ENCODE assay signal across 8 mouse cellular contexts in the genomic region with DNA sequence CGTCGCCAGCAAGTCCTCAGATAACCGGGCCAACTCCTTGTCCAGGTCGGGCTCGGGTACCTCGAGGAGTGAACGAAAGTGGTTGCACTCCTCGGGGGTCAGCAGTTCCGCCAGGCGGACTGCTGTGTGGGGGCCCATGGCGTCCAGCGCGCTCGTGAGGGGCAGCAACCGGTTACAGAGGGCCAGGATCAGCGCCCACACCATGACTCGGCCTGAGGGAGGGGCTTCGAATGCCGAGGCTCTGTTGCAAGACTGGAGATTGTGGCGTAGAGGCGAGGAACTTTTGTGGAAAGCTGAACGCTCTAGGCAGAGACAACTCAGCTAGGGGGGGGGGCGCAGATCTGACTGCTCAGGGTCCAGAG. TPM values are rescaled to one million over a fixed set of nuclear protein-coding genes. Genes with fewer than 3 reads are reported as not detected.
DNase-seq lines count a peak whose midpoint lies in the region; ATAC-seq and TF ChIP-seq lines count a peak whose summit lies in the region.

TSS of gene Gm47841 (minus strand) at position 204 of the 362 bp plus-strand sequence.

- DNase-seq in liver, adult 2 months (ENCODE audit: extremely low read depth, low read depth, low spot score) = no peak
- no peak for DNase-seq in liver
- no peak for DNase-seq in heart, embryonic 10.5 days (ENCODE audit: low spot score)
- DNase-seq in limb, embryonic 14.5 days (ENCODE audit: low spot score) = no peak
- no peak for DNase-seq in left cerebral cortex, adult 18-20 months (ENCODE audit: low spot score in 2 of 2)
- DNase-seq in left cerebral cortex, postnatal 14 days (ENCODE audit: low spot score in 2 of 2) = no peak
- no peak for DNase-seq in cerebellum, postnatal 25 days

- WGBS in liver, adult 2 months = 10% methylated on average over 23 of the region's 23 CpGs
- 2% methylated on average over 23 of the region's 23 CpGs for WGBS in heart, embryonic 10.5 days
- WGBS in limb, embryonic 14.5 days = 2% methylated on average over 22 of the region's 23 CpGs
- 12% methylated on average over 23 of the region's 23 CpGs for WGBS in olfactory bulb, adult 2 months

- H3K4me1 ChIP-seq in liver, adult 2 months (ENCODE audit: control insufficient read depth, insufficient read depth, low read length) = no peaks in the 10 kb centered on the region
- peaks cover 17% of the 10 kb centered on the region for H3K4me1 ChIP-seq in heart, embryonic 10.5 days
- peaks cover 7% of the 10 kb centered on the region for H3K4me1 ChIP-seq in limb, embryonic 14.5 days (ENCODE audit: control insufficient read depth, insufficient read depth, low read length)
- peaks cover 15% of the 10 kb centered on the region for H3K4me1 ChIP-seq in olfactory bulb, adult 2 months (ENCODE audit: control insufficient read depth, insufficient read depth, low read length)

- peaks cover 18% of the 10 kb centered on the region for H3K27me3 ChIP-seq in liver, adult 2 months (ENCODE audit: control insufficient read depth, insufficient read depth, low read length)
- peaks cover 95% of the 10 kb centered on the region for H3K27me3 ChIP-seq in heart, embryonic 10.5 days (ENCODE audit: insufficient read depth, poor library complexity, severe bottlenecking)
- peaks cover 58% of the 10 kb centered on the region for H3K27me3 ChIP-seq in limb, embryonic 14.5 days (ENCODE audit: control insufficient read depth, insufficient read depth, low read length)

- no peaks in the 10 kb centered on the region for H3K79me2 ChIP-seq in liver, adult 2 months (ENCODE audit: control insufficient read depth, insufficient read depth, low read length)

- intact Hi-C loops in left cerebral cortex, postnatal 14 days (cut with DNase I) = no loop called here

- no peak for TF ChIP-seq CTCF in liver, adult 2 months (IDR thresholded peaks at IDR 0.05; ENCODE audit: low read depth, low read length)
- no peak for TF ChIP-seq CTCF in olfactory bulb, adult 2 months (IDR thresholded peaks at IDR 0.05; ENCODE audit: insufficient read depth, low read depth, low read length)

- no peaks in the 10 kb centered on the region for H3K36me3 ChIP-seq in liver, adult 2 months (ENCODE audit: control insufficient read depth, insufficient read depth, low read length)
- H3K36me3 ChIP-seq in heart, embryonic 10.5 days = no peaks in the 10 kb centered on the region
- H3K36me3 ChIP-seq in limb, embryonic 14.5 days (ENCODE audit: control insufficient read depth, insufficient read depth, low read length) = 0 out of 2 replicates have a peak, but pooled peaks cover 3% of the 10 kb centered on the region

- peak within 1 kb of the TSS; percentile 100 for H3K4me2 ChIP-seq in limb, embryonic 14.5 days (replicated peaks; ENCODE audit: low read depth, low read length, severe bottlenecking)

- 0 out of 2 replicates have a peak, but pooled peaks have one; percentile 9 for ATAC-seq in limb, embryonic 14.5 days (ENCODE audit: low FRiP score, low read depth)

- H3K9me3 ChIP-seq in heart, embryonic 10.5 days = no peaks in the 10 kb centered on the region
- H3K9me3 ChIP-seq in limb, embryonic 14.5 days (ENCODE audit: control insufficient read depth, low read length) = no peaks in the 10 kb centered on the region

- peak within 1 kb of the TSS; percentile 13; the same call in 1 of the 2 replicates for H3K4me3 ChIP-seq in liver, adult 2 months (ENCODE audit: insufficient read depth, low read depth, low read length)
- H3K4me3 ChIP-seq in heart, embryonic 10.5 days = peak within 1 kb of the TSS; percentile 60
- peak within 1 kb of the TSS; percentile 54 for H3K4me3 ChIP-seq in limb, embryonic 14.5 days (replicated peaks; ENCODE audit: low read length)
- peak within 1 kb of the TSS; percentile 43 for H3K4me3 ChIP-seq in olfactory bulb, adult 2 months (ENCODE audit: insufficient read depth, low read depth, low read length)

- TF ChIP-seq POLR2A in liver, adult 2 months (IDR thresholded peaks at IDR 0.05; ENCODE audit: extremely low read depth, insufficient read depth, low read length) = no peak
- no peak for TF ChIP-seq POLR2A in limb, embryonic 14.5 days (IDR thresholded peaks at IDR 0.05; ENCODE audit: borderline replicate concordance, extremely low read depth, insufficient read depth, insufficient read length)
- no peak for TF ChIP-seq POLR2A in olfactory bulb, adult 2 months (IDR thresholded peaks at IDR 0.05; ENCODE audit: insufficient read depth, low read depth, low read length)

- no peak within 1 kb of the TSS for H3K27ac ChIP-seq in liver, adult 2 months (replicated peaks; ENCODE audit: insufficient read depth, low read depth, low read length)
- peak within 1 kb of the TSS; percentile 56 for H3K27ac ChIP-seq in heart, embryonic 10.5 days
- H3K27ac ChIP-seq in limb, embryonic 14.5 days (replicated peaks; ENCODE audit: low read depth, low read length) = no peak within 1 kb of the TSS
- no peak within 1 kb of the TSS for H3K27ac ChIP-seq in olfactory bulb, adult 2 months (ENCODE audit: insufficient read depth, low read depth, low read length)

- 0 out of 2 replicates have a peak within 1 kb of the TSS, but pooled peaks have one; percentile 0 for H3K9ac ChIP-seq in liver, adult 2 months (ENCODE audit: low read depth, low read length)
- H3K9ac ChIP-seq in limb, embryonic 14.5 days (ENCODE audit: low read depth, low read length, severe bottlenecking) = peak within 1 kb of the TSS; percentile 65

RNA-seq across cellular contexts. Expression of gene Gm47841, which starts in this region (rescaled TPM):
- total RNA-seq in liver, adult 2 months (2014; rRNA removed) = not detected in 2 replicates
- polyA plus RNA-seq in liver, adult 2 months (2012; rRNA removed) = not detected in 2 replicates
- polyA plus RNA-seq in heart, embryonic 10.5 days (2016; fragmentation: Nextera tagmentation; extraction: Ambion mirVana) = not detected in 2 replicates
- polyA plus RNA-seq in limb, embryonic 14.5 days (2012; rRNA removed) = 0.05 TPM in 1 of 2 replicates, not detected in the other
- not detected in 2 replicates for polyA plus RNA-seq in limb, embryonic 14.5 days (2014; fragmentation: Nextera tagmentation; extraction: Ambion mirVana)
- polyA plus RNA-seq in olfactory bulb, adult 2 months (2012; ENCODE audit: insufficient read depth, insufficient read length, low replicate concordance, missing spikeins) = not detected in 2 replicates
- not detected for total RNA-seq in left cerebral cortex, adult 18-20 months (2021)
- total RNA-seq in left cerebral cortex, postnatal 14 days (2021) = not detected

Comparison
In these comparisons a context has a peak if more than half of its experiments do, and no peak if none do; other contexts are left out.
1. Peak in ATAC-seq, H3K4me3 ChIP-seq, H3K9ac ChIP-seq and H3K4me2 ChIP-seq in limb, embryonic 14.5 days; RNA of the gene not detected or under 1 TPM.